In genomic region chr8:86475711-86476438, GRCm38 (mm10) we compare ENCODE assay signal across 8 mouse cellular contexts.
DNase-seq lines count a peak whose midpoint lies in the region; ATAC-seq lines count a peak whose summit lies in the region.

No protein-coding gene starts in this region.

- WGBS in embryonic facial prominence, embryonic 14.5 days = 61% methylated on average over 9 of the region's 9 CpGs
- 52% methylated on average over 9 of the region's 9 CpGs for WGBS in hindbrain, embryonic 13.5 days
- WGBS in limb, embryonic 13.5 days = 63% methylated on average over 9 of the region's 9 CpGs

- H3K36me3 ChIP-seq in embryonic facial prominence, embryonic 14.5 days (ENCODE audit: control insufficient read depth, insufficient read depth, low read length) = no peaks in the 10 kb centered on the region
- H3K36me3 ChIP-seq in hindbrain, embryonic 13.5 days = no peaks in the 10 kb centered on the region
- H3K36me3 ChIP-seq in limb, embryonic 13.5 days = no peaks in the 10 kb centered on the region

- ATAC-seq in embryonic facial prominence, embryonic 14.5 days (ENCODE audit: low read depth) = peak; percentile 78; the same call in 1 of the 2 replicates
- peak; percentile 91 for ATAC-seq in hindbrain, embryonic 13.5 days (ENCODE audit: low FRiP score)
- ATAC-seq in limb, embryonic 13.5 days (ENCODE audit: low FRiP score, low read depth) = peak; percentile 75

- H3K27ac ChIP-seq in embryonic facial prominence, embryonic 14.5 days (replicated peaks; ENCODE audit: low read depth, low read length) = no peak overlapping the region
- peak overlapping the region; percentile 60 for H3K27ac ChIP-seq in hindbrain, embryonic 13.5 days
- H3K27ac ChIP-seq in limb, embryonic 13.5 days = no peak overlapping the region

- H3K4me2 ChIP-seq in embryonic facial prominence, embryonic 14.5 days (ENCODE audit: low read depth, low read length) = no peak overlapping the region
- H3K4me2 ChIP-seq in hindbrain, embryonic 13.5 days = no peak overlapping the region
- no peak overlapping the region for H3K4me2 ChIP-seq in limb, embryonic 13.5 days (replicated peaks)

- no peak overlapping the region for H3K9ac ChIP-seq in embryonic facial prominence, embryonic 14.5 days (ENCODE audit: low read depth, low read length)
- no peak overlapping the region for H3K9ac ChIP-seq in hindbrain, embryonic 13.5 days
- H3K9ac ChIP-seq in limb, embryonic 13.5 days = no peak overlapping the region

- no peaks in the 10 kb centered on the region for H3K4me1 ChIP-seq in embryonic facial prominence, embryonic 14.5 days (ENCODE audit: control insufficient read depth, insufficient read depth, low read length)
- H3K4me1 ChIP-seq in hindbrain, embryonic 13.5 days (replicated peaks) = peaks cover 8% of the 10 kb centered on the region; the same call in 1 of the 2 replicates
- H3K4me1 ChIP-seq in limb, embryonic 13.5 days = no peaks in the 10 kb centered on the region

- no peaks in the 10 kb centered on the region for H3K27me3 ChIP-seq in embryonic facial prominence, embryonic 14.5 days (replicated peaks; ENCODE audit: control insufficient read depth, insufficient read depth, low read length)
- no peaks in the 10 kb centered on the region for H3K27me3 ChIP-seq in hindbrain, embryonic 13.5 days
- H3K27me3 ChIP-seq in limb, embryonic 13.5 days = no peaks in the 10 kb centered on the region

- DNase-seq in left cerebral cortex, adult 18-20 months (ENCODE audit: low spot score in 2 of 2) = peak; percentile 70 to 72
- DNase-seq in left cerebral cortex, adult 8-10 months (ENCODE audit: low spot score in 2 of 2) = no peak
- peak; percentile 57 for DNase-seq in adrenal gland, postnatal 10 days
- DNase-seq in embryonic facial prominence, embryonic 14.5 days (ENCODE audit: low spot score) = peak; percentile 53
- peak; percentile 67 for DNase-seq in retina, embryonic 14.5 days (ENCODE audit: low spot score)
- DNase-seq in thymus, postnatal 14 days = no peak

- H3K4me3 ChIP-seq in embryonic facial prominence, embryonic 14.5 days (ENCODE audit: low read depth, low read length) = no peak overlapping the region
- no peak overlapping the region for H3K4me3 ChIP-seq in hindbrain, embryonic 13.5 days
- no peak overlapping the region for H3K4me3 ChIP-seq in limb, embryonic 13.5 days

- no peaks in the 10 kb centered on the region for H3K9me3 ChIP-seq in embryonic facial prominence, embryonic 14.5 days (ENCODE audit: control insufficient read depth, low read length)
- no peaks in the 10 kb centered on the region for H3K9me3 ChIP-seq in hindbrain, embryonic 13.5 days
- H3K9me3 ChIP-seq in limb, embryonic 13.5 days = no peaks in the 10 kb centered on the region

Comparison
In these comparisons a context has a peak if more than half of its experiments do, and no peak if none do; other contexts are left out.
1. DNase-seq: peak in left cerebral cortex, adult 18-20 months (2 of 2), adrenal gland, postnatal 10 days (single experiment), embryonic facial prominence, embryonic 14.5 days (single experiment) and retina, embryonic 14.5 days (single experiment); none in left cerebral cortex, adult 8-10 months (0 of 2) and thymus, postnatal 14 days (single experiment).
2. Peak in every context shown above with its lines, with median percentiles within 50 percentile points of each other: ATAC-seq.